Mouse (Mus musculus) left cerebral cortex, adult 2 months (tissue): ENCODE data around the gene Pcbp3. TPM values are rescaled to one million over a fixed set of nuclear protein-coding genes. Genes with fewer than 3 reads are reported as not detected.

Experiments used
- DNase-seq, 2 experiments: peaks; one replicate each; pipeline ENCODE4 v3.0.0; 2021 to 2022; ENCODE audit warnings: low spot score in 2 of 2, mixed read lengths in 1 of 2; ENCODE audit errors: extremely low spot score in 1 of 2
- H3K27ac ChIP-seq: fragments of 200-600 bp; 2 replicates; pipeline ENCODE4 v1.8.1; 2022
- H3K4me3 ChIP-seq: fragments of 200-600 bp; 2 replicates; pipeline ENCODE4 v1.8.1; 2022
- CTCF ChIP-seq: fragments of 200-600 bp; IDR thresholded peaks from 2 replicates; pipeline ENCODE4 v1.8.1; 2022; ENCODE audit warnings: antibody characterized with exemption, mild to moderate bottlenecking, moderate library complexity
- intact Hi-C: fragments of 180-260 bp; cut with DNase I; formaldehyde crosslinking; loops from one replicate; pipeline ENCODE4 v1.15.1; 2025
- total RNA-seq, 2 experiments: library from RNA; stranded (reverse); gene quantifications; 2 replicates each; pipeline ENCODE4 v1.2.3; 2021

The Pcbp3 gene
- total RNA-seq, 2 experiments from 2014 or later: 60.8 to 62.2 TPM

GRCm38 (mm10) chr10:76809916-76810660, 151.6 kb downstream of the Pcbp3 start:
- no peak overlapping the region for H3K4me3 ChIP-seq
- no peak for DNase-seq
- H3K27ac ChIP-seq: no peak overlapping the region
- intact Hi-C loops: no loop called here
- no peak for TF ChIP-seq CTCF

GRCm38 (mm10) chr10:76809439-76809838, 152.2 kb downstream of the Pcbp3 start:
- Histone ChIP-seq H3K27ac (peak overlapping the region; percentile 32; the same call in 1 of the 2 replicates), H3K4me3 (no peak overlapping the region)
- no peak for TF ChIP-seq CTCF
- intact Hi-C loops: no loop called here
- no peak for DNase-seq

GRCm38 (mm10) chr10:76808446-76809400, 153.0 kb downstream of the Pcbp3 start:
- TF ChIP-seq CTCF: no peak
- intact Hi-C loops: no loop called here
- DNase-seq: no peak
- peak overlapping the region; percentile 32; the same call in 1 of the 2 replicates for H3K27ac ChIP-seq
- no peak overlapping the region for H3K4me3 ChIP-seq

- intact Hi-C loops: no loop called here
- peak overlapping the region; percentile 76 for H3K27ac ChIP-seq
Observed at GRCm38 (mm10) chr10:76802500-76802885, 159.2 kb downstream of the Pcbp3 start.

GRCm38 (mm10) chr10:76801841-76802499, 159.7 kb downstream of the Pcbp3 start:
- no peak for TF ChIP-seq CTCF
- no peak overlapping the region for H3K4me3 ChIP-seq
- no peak for DNase-seq
- intact Hi-C loops: no loop called here
- peak overlapping the region; percentile 76 for H3K27ac ChIP-seq

More at GRCm38 (mm10) chr10:76802500-76802885, 159.2 kb downstream of the Pcbp3 start:
- no peak for DNase-seq
- H3K4me3 ChIP-seq: no peak overlapping the region
- no peak for TF ChIP-seq CTCF

GRCm38 (mm10) chr10:76801237-76801641, 160.4 kb downstream of the Pcbp3 start:
- TF ChIP-seq CTCF: no peak
- no peak for DNase-seq
- intact Hi-C loops: no loop called here
- Histone ChIP-seq H3K4me3 (no peak overlapping the region), H3K27ac (peak overlapping the region; percentile 76; the same call in 1 of the 2 replicates)

DNA sequence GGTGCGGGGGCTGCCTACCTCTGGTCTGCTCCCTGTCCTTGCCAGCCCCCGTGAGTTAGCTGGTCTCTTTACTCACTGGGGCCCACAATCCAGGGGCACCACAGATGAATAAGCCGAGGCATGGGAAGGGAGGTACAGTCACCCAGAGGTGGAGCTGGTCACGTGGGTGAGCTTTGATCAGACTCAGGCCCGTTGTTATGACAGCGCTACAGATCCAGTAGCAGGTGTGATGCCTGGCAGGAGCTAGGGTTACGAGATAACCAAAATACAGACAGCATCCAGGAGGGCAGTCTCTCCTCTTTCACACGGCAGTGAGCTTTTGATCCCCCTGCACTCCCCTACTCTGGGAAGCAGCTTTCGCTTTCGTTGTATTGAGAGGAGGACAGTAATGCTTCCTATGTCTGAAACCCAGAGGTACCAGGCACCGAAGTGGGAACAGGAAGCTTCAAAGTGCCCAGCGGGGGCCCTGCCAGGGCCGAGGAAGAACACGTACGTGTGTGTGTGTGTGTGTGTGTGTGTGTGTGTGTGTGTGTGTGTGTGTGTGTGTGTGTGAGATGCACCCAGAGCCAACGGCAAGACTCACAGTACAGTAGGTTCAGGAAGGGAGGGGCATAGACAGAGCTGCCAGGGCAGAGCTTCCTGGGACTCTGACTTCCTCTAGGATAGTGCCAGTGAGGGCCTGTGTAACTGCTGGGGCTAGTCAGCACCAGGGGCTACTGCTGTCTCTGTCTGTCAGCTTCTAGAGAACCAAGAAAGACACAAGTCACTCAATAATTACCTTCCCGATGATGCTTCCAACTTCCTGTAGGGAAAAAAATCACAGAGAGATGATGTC, 162.7 kb downstream of the Pcbp3 start:
- Histone ChIP-seq H3K4me3 (no peak overlapping the region), H3K27ac (no peak overlapping the region)
- no peak for TF ChIP-seq CTCF
- intact Hi-C loops: no loop called here
- DNase-seq: no peak

DNA sequence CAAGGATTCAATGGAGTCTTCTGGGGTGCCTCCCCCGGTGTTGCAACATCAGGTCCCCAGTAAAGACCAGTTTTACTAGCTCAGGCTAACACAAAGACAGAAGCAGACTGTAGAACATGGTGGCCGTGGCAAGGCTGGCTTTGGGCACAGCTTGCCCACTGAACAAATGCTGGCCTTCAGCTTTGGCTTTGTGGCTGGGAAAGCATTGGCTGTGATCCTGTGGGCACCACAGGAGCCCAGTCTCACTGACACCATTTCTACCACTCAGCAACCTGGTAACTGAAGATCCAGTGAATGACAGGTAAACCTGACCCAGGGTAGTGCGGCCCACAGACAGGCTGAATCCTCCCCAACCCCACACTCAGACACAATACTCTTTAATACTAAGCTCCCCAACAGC, 167.6 kb downstream of the Pcbp3 start:
- no peak overlapping the region for H3K4me3 ChIP-seq
- no peak overlapping the region for H3K27ac ChIP-seq
- intact Hi-C loops: no loop called here
- no peak for TF ChIP-seq CTCF
- no peak for DNase-seq

- Histone ChIP-seq H3K4me3 (no peak overlapping the region), H3K27ac (no peak overlapping the region)
- intact Hi-C loops: loop anchor here (2.0 kb wide), 1 partner anchor 229 kb away; no protein-coding TSS in a partner anchor
- DNase-seq: no peak
- TF ChIP-seq CTCF: peak; percentile 77
Observed at GRCm38 (mm10) chr10:76791475-76791874, 170.2 kb downstream of the Pcbp3 start.

DNA sequence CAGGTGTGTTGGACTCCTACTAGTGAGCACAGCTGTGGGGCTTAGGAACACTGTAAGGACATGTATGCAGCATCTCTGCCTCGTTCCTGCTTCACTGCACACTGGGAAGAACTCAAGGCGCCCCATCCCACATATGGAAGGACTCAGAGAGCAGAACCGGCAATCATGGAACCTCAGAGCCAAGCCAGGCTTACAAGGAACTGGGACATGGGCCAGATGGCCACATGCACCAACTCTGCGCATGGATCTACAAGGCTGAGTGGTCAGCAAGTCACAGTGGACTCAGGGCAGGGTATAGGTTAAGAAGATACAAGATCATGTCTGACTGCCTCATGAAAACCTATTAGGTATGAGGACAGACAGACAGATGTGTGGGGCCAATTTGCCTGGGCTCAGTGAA, 171.8 kb downstream of the Pcbp3 start:
- Histone ChIP-seq H3K4me3 (no peak overlapping the region), H3K27ac (no peak overlapping the region)
- DNase-seq: no peak
- TF ChIP-seq CTCF: no peak
- intact Hi-C loops: loop anchor here (2.0 kb wide), 1 partner anchor 231 kb away; no protein-coding TSS in a partner anchor

DNA sequence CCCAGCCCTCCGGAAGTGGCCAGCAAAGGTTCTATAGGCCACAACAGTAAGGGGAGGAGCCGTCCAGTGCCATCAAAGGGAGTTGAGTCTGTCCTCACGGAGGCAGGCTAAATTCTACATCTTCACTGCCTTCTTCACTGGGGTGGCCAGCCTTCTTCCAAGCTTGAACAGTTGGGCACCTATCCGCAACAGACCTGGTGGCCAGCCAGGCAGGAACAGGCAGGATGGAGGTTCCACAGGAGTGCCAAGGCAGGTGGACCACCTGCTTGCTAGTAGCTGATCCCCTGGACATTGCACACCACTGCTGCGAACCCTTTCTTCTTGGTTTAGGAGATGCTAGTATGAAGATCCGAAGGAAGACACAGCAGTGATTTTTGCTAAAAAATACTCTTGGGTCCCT, 176.4 kb downstream of the Pcbp3 start:
- TF ChIP-seq CTCF: no peak
- H3K27ac ChIP-seq: no peak overlapping the region
- intact Hi-C loops: no loop called here
- no peak overlapping the region for H3K4me3 ChIP-seq
- no peak for DNase-seq
